Mouse (Mus musculus): ENCODE measurements around the gene Mrpl44.

DNA sequence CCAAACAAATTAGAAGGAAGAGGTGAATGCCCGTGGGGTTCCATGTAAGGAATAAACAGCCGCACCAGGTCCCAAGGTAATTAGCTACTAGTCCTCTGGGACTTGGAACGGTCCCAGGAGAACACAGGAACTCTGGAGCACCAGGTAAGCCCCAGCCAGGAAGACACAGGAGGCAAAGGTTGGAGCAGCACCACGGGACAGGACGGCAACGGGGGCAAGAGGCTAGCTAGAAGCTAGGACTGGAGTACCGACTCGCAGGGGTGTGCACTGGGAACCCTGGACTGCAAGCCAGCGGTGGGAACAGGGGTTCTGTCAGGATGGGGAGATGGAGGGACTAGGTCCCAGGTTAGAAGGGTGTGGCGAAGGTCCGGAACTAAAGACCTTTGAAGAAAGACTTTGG, 15.2 kb upstream of the Mrpl44 start:
- TF ChIP-seq CTCF (IDR thresholded peaks at IDR 0.05; ENCODE audit: low read depth) (no peak), EP300 (IDR thresholded peaks at IDR 0.05; ENCODE audit: low read depth) (no peak)

Data from liver, postnatal 0 days (tissue).